Mouse (Mus musculus): Measurements from ENCODE around the gene Cabp1. TPM values are rescaled to one million over a fixed set of nuclear protein-coding genes. Genes with fewer than 3 reads are reported as not detected.

Cabp1 gene
- total RNA-seq, 2 experiments from 2014 or later: 319 to 335 TPM

GRCm38 (mm10) chr5:115145976-115146746, 48.0 kb downstream of the Cabp1 start:
- Histone ChIP-seq H3K27ac (peak overlapping the region; percentile 20; the same call in 1 of the 2 replicates), H3K4me3 (no peak overlapping the region)
- intact Hi-C loops (cut with DNase I): no loop called here
- no peak for TF ChIP-seq CTCF (IDR thresholded peaks at IDR 0.05)
- DNase-seq (ENCODE audit: extremely low spot score in 1 of 2, low spot score in 2 of 2): no peak

- intact Hi-C loops (cut with DNase I): no loop called here
- no peak for DNase-seq (ENCODE audit: extremely low spot score in 1 of 2, low spot score in 2 of 2)
- peak overlapping the region; percentile 16; the same call in 1 of the 2 replicates for H3K27ac ChIP-seq
- no peak for TF ChIP-seq CTCF (IDR thresholded peaks at IDR 0.05)
- H3K4me3 ChIP-seq: no peak overlapping the region
These were observed 48.8 kb downstream of the Cabp1 start for GRCm38 (mm10) chr5:115145253-115145968.

- H3K4me3 ChIP-seq: no peak overlapping the region
- H3K27ac ChIP-seq: no peak overlapping the region
- DNase-seq (ENCODE audit: extremely low spot score in 1 of 2, low spot score in 2 of 2): no peak
- intact Hi-C loops (cut with DNase I): no loop called here
- TF ChIP-seq CTCF (IDR thresholded peaks at IDR 0.05): no peak
These were observed 49.7 kb downstream of the Cabp1 start for GRCm38 (mm10) chr5:115144471-115144870.

GRCm38 (mm10) chr5:115143552-115143951, 50.6 kb downstream of the Cabp1 start:
- no peak for TF ChIP-seq CTCF (IDR thresholded peaks at IDR 0.05)
- no peak for DNase-seq (ENCODE audit: extremely low spot score in 1 of 2, low spot score in 2 of 2)
- Histone ChIP-seq H3K4me3 (no peak overlapping the region), H3K27ac (no peak overlapping the region)
- intact Hi-C loops (cut with DNase I): no loop called here

- no peak overlapping the region for H3K4me3 ChIP-seq
- no peak overlapping the region for H3K27ac ChIP-seq
- DNase-seq (ENCODE audit: extremely low spot score in 1 of 2, low spot score in 2 of 2): no peak
- intact Hi-C loops (cut with DNase I): no loop called here
- TF ChIP-seq CTCF (IDR thresholded peaks at IDR 0.05): no peak
These were observed 51.9 kb downstream of the Cabp1 start for GRCm38 (mm10) chr5:115142166-115142697.

GRCm38 (mm10) chr5:115140726-115141125, 53.5 kb downstream of the Cabp1 start:
- no peak overlapping the region for H3K4me3 ChIP-seq
- no peak for TF ChIP-seq CTCF (IDR thresholded peaks at IDR 0.05)
- DNase-seq (ENCODE audit: extremely low spot score in 1 of 2, low spot score in 2 of 2): no peak
- intact Hi-C loops (cut with DNase I): no loop called here
- H3K27ac ChIP-seq: no peak overlapping the region

- no peak overlapping the region for H3K4me3 ChIP-seq
- no peak for TF ChIP-seq CTCF (IDR thresholded peaks at IDR 0.05)
- intact Hi-C loops (cut with DNase I): no loop called here
- H3K27ac ChIP-seq: no peak overlapping the region
- no peak for DNase-seq (ENCODE audit: extremely low spot score in 1 of 2, low spot score in 2 of 2)
These were observed 55.1 kb downstream of the Cabp1 start for GRCm38 (mm10) chr5:115139124-115139523.

- no peak for TF ChIP-seq CTCF (IDR thresholded peaks at IDR 0.05)
- peak within 1 kb of the TSS; percentile 90 for H3K4me3 ChIP-seq
- intact Hi-C loops (cut with DNase I): loop anchor here (2.0 kb wide), 1 partner anchor 22 kb away; no protein-coding TSS in a partner anchor
- H3K27ac ChIP-seq: peak within 1 kb of the TSS; percentile 90
- peak; percentile 87 to 89 for DNase-seq (ENCODE audit: extremely low spot score in 1 of 2, low spot score in 2 of 2)
These were observed 59.7 kb downstream of the Cabp1 start, which contains the start of gene Unc119b for GRCm38 (mm10) chr5:115134234-115135165. Gene Unc119b, minus strand, starts transcription at chr5:115134975.

- DNase-seq (ENCODE audit: extremely low spot score in 1 of 2, low spot score in 2 of 2): no peak
- H3K4me3 ChIP-seq: peak overlapping the region; percentile 90
- TF ChIP-seq CTCF (IDR thresholded peaks at IDR 0.05): no peak
- no peak overlapping the region for H3K27ac ChIP-seq
- intact Hi-C loops (cut with DNase I): loop anchor here (2.0 kb wide), 2 partner anchors 23 to 103 kb away; no protein-coding TSS in a partner anchor
These were observed 60.7 kb downstream of the Cabp1 start for GRCm38 (mm10) chr5:115133358-115134066.

- no peak for TF ChIP-seq CTCF (IDR thresholded peaks at IDR 0.05)
- Histone ChIP-seq H3K4me3 (no peak overlapping the region), H3K27ac (no peak overlapping the region)
- intact Hi-C loops (cut with DNase I): loop anchor here (2.0 kb wide), 1 partner anchor 104 kb away; no protein-coding TSS in a partner anchor
- no peak for DNase-seq (ENCODE audit: extremely low spot score in 1 of 2, low spot score in 2 of 2)
These were observed 61.7 kb downstream of the Cabp1 start for GRCm38 (mm10) chr5:115132465-115132864.

Data from left cerebral cortex, adult 2 months (tissue).